Mouse (Mus musculus) lung, embryonic 14.5 days (tissue): Measurements from ENCODE around the gene Gm10273. TPM values are rescaled to one million over a fixed set of nuclear protein-coding genes. Genes with fewer than 3 reads are reported as not detected.
"Not testable (repeated sequence)": the region's sequence is repeated elsewhere in the genome, so short reads cannot be mapped to it uniquely, and the experiment has no call there.

Experiments used
- ATAC-seq: fragments of 200-750 bp; cut with Nextera tagmentation; 2 replicates; pipeline ENCODE4 v1.8.0; 2017; ENCODE audit warnings: mild to moderate bottlenecking, moderate TSS enrichment, moderate library complexity; ENCODE audit not compliant: insufficient read depth
- DNase-seq: peaks from one replicate; pipeline ENCODE4 v3.0.0-alpha.2; 2015
- H3K27ac ChIP-seq: fragments of 300-500 bp; sonication (generic); 2 replicates; pipeline ENCODE4 v1.5.1; 2014; ENCODE audit warnings: low read depth, mild to moderate bottlenecking, moderate library complexity
- H3K27me3 ChIP-seq: fragments of 300-500 bp; sonication (generic); 2 replicates; pipeline ENCODE4 v1.6.1; 2014; ENCODE audit warnings: low read length, control low read depth; ENCODE audit not compliant: insufficient read depth
- H3K36me3 ChIP-seq: fragments of 300-500 bp; sonication (generic); 2 replicates; pipeline ENCODE4 v1.6.1; 2014; ENCODE audit warnings: control low read depth; ENCODE audit not compliant: insufficient read depth
- H3K4me1 ChIP-seq: fragments of 300-500 bp; sonication (generic); 2 replicates; pipeline ENCODE4 v1.6.1; 2014; ENCODE audit warnings: antibody characterized with exemption, control low read depth; ENCODE audit not compliant: insufficient read depth
- H3K4me2 ChIP-seq: fragments of 300-500 bp; sonication (generic); 2 replicates; pipeline ENCODE4 v1.6.1; 2014; ENCODE audit warnings: mild to moderate bottlenecking
- H3K4me3 ChIP-seq: fragments of 300-500 bp; sonication (generic); 2 replicates; pipeline ENCODE4 v1.5.1; 2014; ENCODE audit warnings: low read depth, low read length
- H3K9ac ChIP-seq: fragments of 300-500 bp; sonication (generic); 2 replicates; pipeline ENCODE4 v1.6.1; 2014
- H3K9me3 ChIP-seq: fragments of 300-500 bp; sonication (generic); 2 replicates; pipeline ENCODE4 v1.6.1; 2016; ENCODE audit warnings: low read depth, low read length, control low read depth
- CTCF ChIP-seq: IDR thresholded peaks from 2 replicates; pipeline ENCODE4 v1.5.1; 2016; ENCODE audit warnings: antibody characterized with exemption, low read depth
- WGBS: fragments of 180-500 bp; shearing (Covaris S2); extraction: QIAGEN DNeasy Blood & Tissue Kit; methylation state at CpG from one replicate; pipeline ENCODE4 v1.1.7; 2014; 5-methylcytosine and 5-hydroxymethylcytosine counted together
- polyA plus RNA-seq: library from polyadenylated mRNA; unstranded; fragments of >200 nt; fragmentation: Nextera tagmentation; extraction: Ambion mirVana; gene quantifications from 2 replicates; pipeline ENCODE4 v1.2.1, GENCODE M21; 2014

Gene Gm10273
- 9.4 and 19.0 TPM in 2 replicates for polyA plus RNA-seq

DNA sequence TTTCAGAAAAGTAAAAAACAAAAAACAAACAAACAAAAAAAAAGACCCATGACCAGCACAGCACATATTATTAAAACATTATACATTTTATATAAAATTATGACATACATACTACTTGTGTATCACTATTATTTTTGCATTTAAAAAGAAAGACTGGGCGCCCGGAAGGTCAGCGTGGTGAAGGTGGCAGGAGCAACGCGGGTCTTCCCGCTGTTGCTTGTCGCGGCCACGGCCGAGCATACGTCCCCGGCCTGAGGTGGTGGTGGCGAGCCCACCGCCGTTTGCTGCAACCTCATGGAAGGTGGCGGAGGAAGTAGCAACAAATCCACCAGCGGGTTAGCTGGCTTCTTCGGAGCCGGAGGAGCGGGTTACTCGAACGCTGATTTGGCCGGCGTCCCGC, at the start of gene Gm10273:
Gene Gm10273 (plus strand): TSS at position 172 of the 400 bp plus-strand sequence.
- not testable (repeated sequence) for DNase-seq, H3K9me3 ChIP-seq, H3K4me1 ChIP-seq, H3K27me3 ChIP-seq, ATAC-seq, H3K4me3 ChIP-seq, H3K36me3 ChIP-seq, H3K9ac ChIP-seq, H3K27ac ChIP-seq, H3K4me2 ChIP-seq
- 92% methylated on average over 11 of the region's 25 CpGs for WGBS

DNA sequence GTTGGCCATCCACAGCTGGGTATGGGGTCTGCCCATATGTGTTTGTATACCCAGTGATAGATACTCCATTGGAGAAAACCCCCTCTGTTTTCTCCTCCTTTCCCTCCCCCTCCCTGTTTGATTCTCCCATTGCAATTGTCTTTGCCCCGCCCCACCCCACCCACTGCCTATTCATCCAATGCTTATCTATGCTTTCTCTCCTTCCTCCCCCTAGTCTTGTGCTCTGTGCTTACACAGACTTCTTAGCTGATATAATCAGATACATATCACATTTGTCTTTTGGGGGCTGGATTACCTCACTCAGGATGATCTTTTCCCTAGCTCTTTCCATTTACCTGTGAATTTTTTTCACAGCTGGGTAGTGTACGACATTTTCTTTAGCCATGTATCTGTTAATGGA, 48.9 kb upstream of the Gm10273 start:
- DNase-seq (no peak), ATAC-seq (no peak)
- no peaks in the 10 kb centered on the region for H3K9me3 ChIP-seq
- no peaks in the 10 kb centered on the region for H3K4me1 ChIP-seq
- H3K4me3 ChIP-seq = no peak overlapping the region
- H3K36me3 ChIP-seq = peaks cover 69% of the 10 kb centered on the region
- TF ChIP-seq CTCF = no peak
- no peak overlapping the region for H3K9ac ChIP-seq
- no peak overlapping the region for H3K4me2 ChIP-seq
- H3K27ac ChIP-seq = no peak overlapping the region
- WGBS = 93% methylated on average over 2 of the region's 2 CpGs
- no peaks in the 10 kb centered on the region for H3K27me3 ChIP-seq

DNA sequence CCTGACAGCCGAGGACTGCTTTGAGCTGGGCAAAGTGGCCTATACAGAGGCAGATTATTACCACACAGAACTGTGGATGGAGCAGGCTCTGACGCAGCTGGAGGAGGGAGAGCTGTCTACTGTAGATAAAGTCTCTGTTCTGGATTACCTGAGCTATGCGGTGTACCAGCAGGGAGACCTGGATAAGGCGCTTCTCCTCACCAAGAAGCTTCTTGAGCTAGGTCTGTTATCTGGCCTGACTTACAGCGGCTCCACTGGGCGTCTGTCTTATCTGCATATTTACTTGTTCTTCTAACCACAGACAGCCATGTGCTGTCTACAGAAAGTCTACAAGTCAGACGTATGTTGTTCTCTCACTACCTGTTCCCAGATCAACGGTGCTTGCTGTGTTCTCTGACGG, 47.2 kb upstream of the Gm10273 start:
- no peak for DNase-seq
- H3K4me3 ChIP-seq = no peak overlapping the region
- no peak overlapping the region for H3K4me2 ChIP-seq
- no peaks in the 10 kb centered on the region for H3K9me3 ChIP-seq
- H3K27me3 ChIP-seq = no peaks in the 10 kb centered on the region
- H3K9ac ChIP-seq = no peak overlapping the region
- H3K4me1 ChIP-seq = no peaks in the 10 kb centered on the region
- ATAC-seq = peak; percentile 49; the same call in 1 of the 2 replicates
- peaks cover 82% of the 10 kb centered on the region for H3K36me3 ChIP-seq
- TF ChIP-seq CTCF = no peak
- 89% methylated on average over 9 of the region's 9 CpGs for WGBS
- H3K27ac ChIP-seq = no peak overlapping the region

DNA sequence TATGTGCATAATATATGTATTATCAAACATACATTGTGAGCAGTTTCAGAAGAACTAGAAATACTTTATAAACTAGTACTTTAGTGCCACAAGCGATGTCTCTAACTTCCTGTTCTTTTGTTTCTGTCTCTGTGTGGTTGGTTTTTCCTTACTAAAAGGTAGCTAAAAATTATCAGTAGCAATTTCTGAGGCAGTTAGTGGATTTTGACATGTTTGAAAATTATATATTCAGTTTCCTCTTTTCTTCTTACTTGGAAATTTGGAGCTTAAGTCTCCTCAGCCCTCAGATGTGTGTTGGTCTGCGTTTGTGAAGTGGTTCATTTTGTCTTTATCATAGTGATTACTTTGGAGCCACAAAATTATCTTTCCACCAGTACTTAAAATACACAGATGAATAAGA, 45.9 kb upstream of the Gm10273 start:
- no peak for ATAC-seq
- DNase-seq = no peak
- H3K4me1 ChIP-seq = no peaks in the 10 kb centered on the region
- WGBS = 96% methylated on average over 2 of the region's 2 CpGs
- H3K27me3 ChIP-seq = no peaks in the 10 kb centered on the region
- no peak overlapping the region for H3K27ac ChIP-seq
- H3K4me3 ChIP-seq = no peak overlapping the region
- no peak for TF ChIP-seq CTCF
- no peaks in the 10 kb centered on the region for H3K9me3 ChIP-seq
- H3K36me3 ChIP-seq = peaks cover 86% of the 10 kb centered on the region
- H3K9ac ChIP-seq = no peak overlapping the region
- no peak overlapping the region for H3K4me2 ChIP-seq

DNA sequence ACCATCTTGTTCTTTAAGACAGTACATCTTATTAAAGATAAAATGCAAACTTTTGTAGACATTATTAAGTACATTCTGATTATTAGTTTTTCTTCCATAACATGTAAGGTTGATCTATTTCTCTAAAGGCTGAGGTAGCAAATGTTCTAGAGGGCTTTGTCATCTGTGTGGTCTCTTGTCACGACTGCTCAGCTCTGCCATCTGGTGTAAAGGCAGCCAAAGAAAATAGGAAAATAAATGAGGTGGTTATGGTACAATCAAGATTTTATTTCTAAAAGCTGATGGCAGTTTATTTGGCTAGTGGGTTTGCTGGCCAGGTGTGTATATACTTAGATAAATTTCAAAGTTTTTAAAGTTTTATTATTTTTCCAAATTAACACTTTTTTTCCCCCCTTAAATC, 42.4 kb upstream of the Gm10273 start:
- no peak overlapping the region for H3K27ac ChIP-seq
- WGBS = 26% methylated on average over 1 of the region's 1 CpGs
- TF ChIP-seq CTCF = 0 out of 2 replicates have a peak, but pooled peaks have one; percentile 14
- no peak for ATAC-seq
- H3K27me3 ChIP-seq = no peaks in the 10 kb centered on the region
- DNase-seq = peak; percentile 24
- H3K4me3 ChIP-seq = no peak overlapping the region
- no peaks in the 10 kb centered on the region for H3K9me3 ChIP-seq
- H3K9ac ChIP-seq = no peak overlapping the region
- no peak overlapping the region for H3K4me2 ChIP-seq
- H3K36me3 ChIP-seq = peaks cover 83% of the 10 kb centered on the region
- no peaks in the 10 kb centered on the region for H3K4me1 ChIP-seq

DNA sequence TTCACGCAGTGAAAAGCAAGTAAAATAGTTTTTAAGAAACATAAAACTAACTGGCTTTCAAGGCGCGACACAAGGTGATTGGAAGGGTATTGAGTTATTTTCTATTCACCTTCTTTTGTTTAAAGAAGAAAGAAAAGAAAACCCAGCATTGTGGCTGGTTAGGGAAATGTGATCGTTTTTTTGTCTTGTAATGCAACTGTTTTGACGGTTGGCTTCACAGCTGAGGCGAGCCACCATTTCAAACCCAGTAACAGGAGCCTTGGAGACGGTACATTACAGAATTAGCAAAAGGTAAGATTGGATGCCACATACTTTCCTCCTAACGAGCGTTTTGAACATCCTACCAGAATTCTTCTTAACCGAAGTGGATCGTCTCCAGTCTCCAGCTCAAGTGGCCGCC, 41.3 kb upstream of the Gm10273 start:
- Histone ChIP-seq H3K9ac (no peak overlapping the region), H3K36me3 (peaks cover 75% of the 10 kb centered on the region), H3K27ac (no peak overlapping the region), H3K9me3 (no peaks in the 10 kb centered on the region), H3K4me2 (no peak overlapping the region), H3K27me3 (no peaks in the 10 kb centered on the region), H3K4me1 (no peaks in the 10 kb centered on the region), H3K4me3 (no peak overlapping the region)
- no peak for ATAC-seq
- TF ChIP-seq CTCF = no peak
- 82% methylated on average over 12 of the region's 12 CpGs for WGBS
- DNase-seq = no peak

DNA sequence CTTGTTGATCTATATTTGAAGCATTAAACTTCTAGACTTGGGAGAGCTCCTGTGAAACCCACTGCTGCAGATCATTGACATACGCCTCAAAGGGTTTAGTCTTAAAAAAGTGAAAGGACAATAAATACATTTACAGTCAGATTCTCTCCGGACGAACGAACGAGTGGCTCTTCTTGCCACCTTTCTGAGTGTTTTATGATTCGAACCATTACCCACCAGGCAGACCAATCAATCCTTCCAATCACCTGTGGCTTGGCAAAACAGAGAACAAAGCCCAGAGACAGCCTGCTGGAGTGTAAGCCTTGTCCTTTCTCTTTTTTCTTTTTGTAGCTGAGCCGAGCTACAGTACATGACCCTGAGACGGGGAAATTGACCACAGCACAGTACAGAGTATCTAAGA, 40.4 kb upstream of the Gm10273 start:
- TF ChIP-seq CTCF = no peak
- H3K27ac ChIP-seq = no peak overlapping the region
- no peak overlapping the region for H3K4me2 ChIP-seq
- peaks cover 73% of the 10 kb centered on the region for H3K36me3 ChIP-seq
- no peak overlapping the region for H3K9ac ChIP-seq
- no peak overlapping the region for H3K4me3 ChIP-seq
- H3K4me1 ChIP-seq = no peaks in the 10 kb centered on the region
- no peaks in the 10 kb centered on the region for H3K9me3 ChIP-seq
- DNase-seq (no peak), ATAC-seq (no peak)
- 82% methylated on average over 8 of the region's 8 CpGs for WGBS
- no peaks in the 10 kb centered on the region for H3K27me3 ChIP-seq

DNA sequence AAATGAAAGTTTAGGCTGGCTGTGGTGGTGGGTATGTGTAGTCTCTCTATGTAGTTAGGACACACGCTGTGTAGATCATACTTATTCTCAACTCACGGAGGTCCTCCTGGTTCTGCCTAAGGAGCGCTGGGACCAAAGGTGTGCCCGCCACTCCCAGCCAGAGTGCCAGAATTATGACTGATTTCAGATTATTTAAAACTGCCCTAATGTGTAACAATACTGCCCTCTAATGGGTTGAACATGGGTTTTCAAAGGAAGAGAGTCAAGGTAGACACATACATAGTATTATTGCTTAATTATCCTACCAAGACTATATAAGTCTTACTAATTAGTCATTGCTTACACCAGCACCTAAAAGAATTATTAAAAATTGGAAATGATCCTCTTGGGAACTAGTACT, 36.7 kb upstream of the Gm10273 start:
- TF ChIP-seq CTCF = peak; percentile 32; the same call in 1 of the 2 replicates
- Histone ChIP-seq H3K27ac (no peak overlapping the region), H3K9me3 (no peaks in the 10 kb centered on the region), H3K4me3 (no peak overlapping the region), H3K36me3 (peaks cover 72% of the 10 kb centered on the region), H3K4me1 (no peaks in the 10 kb centered on the region), H3K4me2 (no peak overlapping the region), H3K27me3 (no peaks in the 10 kb centered on the region), H3K9ac (no peak overlapping the region)
- ATAC-seq (no peak), DNase-seq (peak; percentile 28)
- 87% methylated on average over 4 of the region's 4 CpGs for WGBS
